ENCODE assay signal across 7 mouse cellular contexts in genomic region chr10:59965362-59965695, GRCm38 (mm10). TPM values are rescaled to one million over a fixed set of nuclear protein-coding genes. Genes with fewer than 3 reads are reported as not detected.
DNase-seq lines count a peak whose midpoint lies in the region; ATAC-seq lines count a peak whose summit lies in the region.

No protein-coding gene starts in this region.

- H3K36me3 ChIP-seq in kidney, embryonic 15.5 days = no peaks in the 10 kb centered on the region
- no peaks in the 10 kb centered on the region for H3K36me3 ChIP-seq in embryonic facial prominence, embryonic 11.5 days (replicated peaks; ENCODE audit: control insufficient read depth, insufficient read depth, low read depth, low read length)
- H3K36me3 ChIP-seq in forebrain, embryonic 14.5 days (ENCODE audit: control insufficient read depth, insufficient read depth, low read length) = no peaks in the 10 kb centered on the region
- no peaks in the 10 kb centered on the region for H3K36me3 ChIP-seq in midbrain, embryonic 15.5 days (replicated peaks)

- H3K9ac ChIP-seq in kidney, embryonic 15.5 days = no peak overlapping the region
- peak overlapping the region; percentile 51 for H3K9ac ChIP-seq in embryonic facial prominence, embryonic 11.5 days (replicated peaks; ENCODE audit: low read length)
- 0 out of 2 replicates have a peak overlapping the region, but pooled peaks have one; percentile 7 for H3K9ac ChIP-seq in forebrain, embryonic 14.5 days (ENCODE audit: low read length)
- no peak overlapping the region for H3K9ac ChIP-seq in midbrain, embryonic 15.5 days

- WGBS in kidney, embryonic 15.5 days = 36% methylated on average over 9 of the region's 9 CpGs
- 25% methylated on average over 9 of the region's 9 CpGs for WGBS in embryonic facial prominence, embryonic 11.5 days
- 24% methylated on average over 9 of the region's 9 CpGs for WGBS in forebrain, embryonic 14.5 days
- 36% methylated on average over 9 of the region's 9 CpGs for WGBS in midbrain, embryonic 15.5 days

- H3K4me3 ChIP-seq in kidney, embryonic 15.5 days (replicated peaks) = no peak overlapping the region
- H3K4me3 ChIP-seq in embryonic facial prominence, embryonic 11.5 days (ENCODE audit: low read depth, low read length) = no peak overlapping the region
- no peak overlapping the region for H3K4me3 ChIP-seq in forebrain, embryonic 14.5 days (ENCODE audit: low read depth, low read length)
- no peak overlapping the region for H3K4me3 ChIP-seq in midbrain, embryonic 15.5 days

- peak overlapping the region; percentile 54 for H3K4me2 ChIP-seq in kidney, embryonic 15.5 days
- H3K4me2 ChIP-seq in embryonic facial prominence, embryonic 11.5 days (ENCODE audit: low read depth, low read length) = peak overlapping the region; percentile 32
- peak overlapping the region; percentile 41; the same call in 1 of the 2 replicates for H3K4me2 ChIP-seq in forebrain, embryonic 14.5 days (ENCODE audit: low read length)
- H3K4me2 ChIP-seq in midbrain, embryonic 15.5 days = no peak overlapping the region

- no peaks in the 10 kb centered on the region for H3K9me3 ChIP-seq in kidney, embryonic 15.5 days (replicated peaks)
- H3K9me3 ChIP-seq in embryonic facial prominence, embryonic 11.5 days (replicated peaks; ENCODE audit: control insufficient read depth, low read length) = no peaks in the 10 kb centered on the region
- no peaks in the 10 kb centered on the region for H3K9me3 ChIP-seq in forebrain, embryonic 14.5 days (replicated peaks; ENCODE audit: control insufficient read depth, low read length)
- H3K9me3 ChIP-seq in midbrain, embryonic 15.5 days = no peaks in the 10 kb centered on the region

- peaks cover 37% of the 10 kb centered on the region for H3K4me1 ChIP-seq in kidney, embryonic 15.5 days
- peaks cover 12% of the 10 kb centered on the region for H3K4me1 ChIP-seq in embryonic facial prominence, embryonic 11.5 days (ENCODE audit: control insufficient read depth, insufficient read depth, low read length)
- H3K4me1 ChIP-seq in forebrain, embryonic 14.5 days (ENCODE audit: control insufficient read depth, insufficient read depth, low read length) = peaks cover 10% of the 10 kb centered on the region
- peaks cover 22% of the 10 kb centered on the region for H3K4me1 ChIP-seq in midbrain, embryonic 15.5 days

- no peak; the same call in 1 of the 2 replicates for ATAC-seq in kidney, embryonic 15.5 days (replicated peaks; ENCODE audit: low FRiP score)
- ATAC-seq in embryonic facial prominence, embryonic 11.5 days (replicated peaks; ENCODE audit: insufficient number of reproducible peaks, low FRiP score, low TSS enrichment, low read depth) = no peak
- no peak for ATAC-seq in forebrain, embryonic 14.5 days
- no peak for ATAC-seq in midbrain, embryonic 15.5 days (replicated peaks)
- ATAC-seq in megakaryocyte progenitor cell, adult 5-6 weeks (replicated peaks; ENCODE audit: poor library complexity) = no peak

- H3K27me3 ChIP-seq in kidney, embryonic 15.5 days = no peaks in the 10 kb centered on the region
- no peaks in the 10 kb centered on the region for H3K27me3 ChIP-seq in embryonic facial prominence, embryonic 11.5 days (ENCODE audit: control insufficient read depth, insufficient read depth, low read length)
- H3K27me3 ChIP-seq in forebrain, embryonic 14.5 days (replicated peaks; ENCODE audit: control insufficient read depth, insufficient read depth, low read length) = no peaks in the 10 kb centered on the region
- H3K27me3 ChIP-seq in midbrain, embryonic 15.5 days (replicated peaks) = no peaks in the 10 kb centered on the region

- peak overlapping the region; percentile 75 for H3K27ac ChIP-seq in kidney, embryonic 15.5 days
- H3K27ac ChIP-seq in embryonic facial prominence, embryonic 11.5 days (replicated peaks; ENCODE audit: low read depth, low read length) = peak overlapping the region; percentile 95
- peak overlapping the region; percentile 61; the same call in 1 of the 2 replicates for H3K27ac ChIP-seq in forebrain, embryonic 14.5 days (ENCODE audit: low read depth, low read length)
- H3K27ac ChIP-seq in midbrain, embryonic 15.5 days = 0 out of 2 replicates have a peak overlapping the region, but pooled peaks have one; percentile 38

- no peak for DNase-seq in kidney, postnatal 14 days
- DNase-seq in embryonic facial prominence, embryonic 11.5 days (ENCODE audit: low spot score) = no peak
- DNase-seq in forebrain, embryonic 14.5 days (ENCODE audit: low spot score) = no peak
- no peak for DNase-seq in adipocyte (ENCODE audit: low spot score)

RNA-seq across cellular contexts. Expression of gene Ddit4, which starts 13.7 kb away (rescaled TPM):
- polyA plus RNA-seq in kidney, embryonic 15.5 days (2015; fragmentation: Nextera tagmentation; extraction: Ambion mirVana) = 31.0 and 36.3 TPM in 2 replicates
- polyA plus RNA-seq in embryonic facial prominence, embryonic 11.5 days (2014; fragmentation: Nextera tagmentation; extraction: Ambion mirVana) = 6.3 and 6.9 TPM in 2 replicates
- 10.2 and 11.1 TPM in 2 replicates for polyA plus RNA-seq in forebrain, embryonic 14.5 days (2014; fragmentation: Nextera tagmentation; extraction: Ambion mirVana)
- polyA plus RNA-seq in midbrain, embryonic 15.5 days (2015; fragmentation: Nextera tagmentation; extraction: Ambion mirVana) = 52.6 and 59.4 TPM in 2 replicates
- 0.37 and 2.4 TPM in 2 replicates for total RNA-seq in megakaryocyte progenitor cell, adult 5-6 weeks (2015)
- total RNA-seq in megakaryocyte progenitor cell, adult 5-6 weeks (2017) = 0.41 and 0.42 TPM in 2 replicates

RNA-seq across cellular contexts. Expression of gene Ascc1, which starts 37.3 kb away (rescaled TPM):
- 48.7 and 50.6 TPM in 2 replicates for polyA plus RNA-seq in kidney, embryonic 15.5 days (2015; fragmentation: Nextera tagmentation; extraction: Ambion mirVana)
- polyA plus RNA-seq in embryonic facial prominence, embryonic 11.5 days (2014; fragmentation: Nextera tagmentation; extraction: Ambion mirVana) = 43.9 and 48.7 TPM in 2 replicates
- polyA plus RNA-seq in forebrain, embryonic 14.5 days (2014; fragmentation: Nextera tagmentation; extraction: Ambion mirVana) = 45.4 and 50.2 TPM in 2 replicates
- 47.4 and 48.7 TPM in 2 replicates for polyA plus RNA-seq in midbrain, embryonic 15.5 days (2015; fragmentation: Nextera tagmentation; extraction: Ambion mirVana)
- total RNA-seq in megakaryocyte progenitor cell, adult 5-6 weeks (2015) = 38.3 and 38.9 TPM in 2 replicates
- 27.8 and 33.2 TPM in 2 replicates for total RNA-seq in megakaryocyte progenitor cell, adult 5-6 weeks (2017)

RNA-seq across cellular contexts. Expression of gene Anapc16, which starts 37.6 kb away (rescaled TPM):
- polyA plus RNA-seq in kidney, embryonic 15.5 days (2015; fragmentation: Nextera tagmentation; extraction: Ambion mirVana) = 102 and 107 TPM in 2 replicates
- 88.7 and 93.8 TPM in 2 replicates for polyA plus RNA-seq in embryonic facial prominence, embryonic 11.5 days (2014; fragmentation: Nextera tagmentation; extraction: Ambion mirVana)
- polyA plus RNA-seq in forebrain, embryonic 14.5 days (2014; fragmentation: Nextera tagmentation; extraction: Ambion mirVana) = 96.5 and 99.7 TPM in 2 replicates
- polyA plus RNA-seq in midbrain, embryonic 15.5 days (2015; fragmentation: Nextera tagmentation; extraction: Ambion mirVana) = 106 and 109 TPM in 2 replicates
- total RNA-seq in megakaryocyte progenitor cell, adult 5-6 weeks (2015) = 54.5 and 55.9 TPM in 2 replicates
- total RNA-seq in megakaryocyte progenitor cell, adult 5-6 weeks (2017) = 32.6 and 35.1 TPM in 2 replicates

Comparison
In these comparisons a context has a peak if more than half of its experiments do, and no peak if none do; other contexts are left out.
1. H3K27ac ChIP-seq: peak in every context shown above with its lines; median percentile 95 in embryonic facial prominence, embryonic 11.5 days; 75 in kidney, embryonic 15.5 days; 61 in forebrain, embryonic 14.5 days; 38 in midbrain, embryonic 15.5 days.
2. H3K9ac ChIP-seq: peak in embryonic facial prominence, embryonic 11.5 days (single experiment) and forebrain, embryonic 14.5 days (single experiment); none in kidney, embryonic 15.5 days (single experiment) and midbrain, embryonic 15.5 days (single experiment).